Mouse (Mus musculus): ENCODE data around the gene Gimap4. TPM values are rescaled to one million over a fixed set of nuclear protein-coding genes. Genes with fewer than 3 reads are reported as not detected.

Gimap4 gene
- polyA plus RNA-seq, 1 experiment from 2014 or later: 4.2 TPM

GRCm38 (mm10) chr6:48650041-48650440, 34.3 kb upstream of the Gimap4 start:
- no peak for ATAC-seq (ENCODE audit: low FRiP score)
- H3K4me1 ChIP-seq: no peaks in the 10 kb centered on the region
- no peaks in the 10 kb centered on the region for H3K27me3 ChIP-seq
- H3K27ac ChIP-seq: no peak overlapping the region
- 91% methylated on average over 9 of the region's 9 CpGs for WGBS
- no peaks in the 10 kb centered on the region for H3K9me3 ChIP-seq (replicated peaks)
- no peak overlapping the region for H3K9ac ChIP-seq
- H3K4me3 ChIP-seq: no peak overlapping the region
- no peak overlapping the region for H3K4me2 ChIP-seq (replicated peaks)
- no peaks in the 10 kb centered on the region for H3K36me3 ChIP-seq

GRCm38 (mm10) chr6:48658721-48659120, 25.6 kb upstream of the Gimap4 start:
- Histone ChIP-seq H3K4me3 (no peak overlapping the region), H3K27ac (no peak overlapping the region), H3K4me2 (replicated peaks) (no peak overlapping the region), H3K36me3 (no peaks in the 10 kb centered on the region), H3K9me3 (replicated peaks) (no peaks in the 10 kb centered on the region), H3K4me1 (no peaks in the 10 kb centered on the region), H3K9ac (no peak overlapping the region), H3K27me3 (no peaks in the 10 kb centered on the region)
- 84% methylated on average over 5 of the region's 5 CpGs for WGBS
- no peak for ATAC-seq (ENCODE audit: low FRiP score)

GRCm38 (mm10) chr6:48664750-48665149, 19.6 kb upstream of the Gimap4 start:
- 95% methylated on average over 4 of the region's 4 CpGs for WGBS
- Histone ChIP-seq H3K36me3 (no peaks in the 10 kb centered on the region), H3K9me3 (replicated peaks) (no peaks in the 10 kb centered on the region), H3K27ac (no peak overlapping the region), H3K4me1 (no peaks in the 10 kb centered on the region), H3K27me3 (no peaks in the 10 kb centered on the region), H3K4me2 (replicated peaks) (no peak overlapping the region), H3K4me3 (no peak overlapping the region), H3K9ac (no peak overlapping the region)
- ATAC-seq (ENCODE audit: low FRiP score): no peak

- Histone ChIP-seq H3K9ac (no peak overlapping the region), H3K4me2 (replicated peaks) (no peak overlapping the region), H3K4me1 (no peaks in the 10 kb centered on the region), H3K36me3 (no peaks in the 10 kb centered on the region), H3K27ac (no peak overlapping the region), H3K4me3 (no peak overlapping the region), H3K27me3 (no peaks in the 10 kb centered on the region), H3K9me3 (replicated peaks) (no peaks in the 10 kb centered on the region)
- WGBS: 90% methylated on average over 9 of the region's 9 CpGs
- no peak for ATAC-seq (ENCODE audit: low FRiP score)
These were observed 18.9 kb upstream of the Gimap4 start for GRCm38 (mm10) chr6:48665471-48665870.

GRCm38 (mm10) chr6:48666159-48666586, 18.2 kb upstream of the Gimap4 start:
- no peaks in the 10 kb centered on the region for H3K36me3 ChIP-seq
- 63% methylated on average over 7 of the region's 7 CpGs for WGBS
- H3K27ac ChIP-seq: no peak overlapping the region
- no peak for ATAC-seq (ENCODE audit: low FRiP score)
- H3K4me3 ChIP-seq: no peak overlapping the region
- H3K27me3 ChIP-seq: no peaks in the 10 kb centered on the region
- H3K4me2 ChIP-seq (replicated peaks): no peak overlapping the region
- no peaks in the 10 kb centered on the region for H3K9me3 ChIP-seq (replicated peaks)
- H3K9ac ChIP-seq: no peak overlapping the region
- H3K4me1 ChIP-seq: no peaks in the 10 kb centered on the region

- Histone ChIP-seq H3K4me3 (no peak overlapping the region), H3K27ac (no peak overlapping the region), H3K9ac (no peak overlapping the region), H3K4me2 (replicated peaks) (no peak overlapping the region), H3K36me3 (no peaks in the 10 kb centered on the region), H3K9me3 (replicated peaks) (no peaks in the 10 kb centered on the region), H3K27me3 (no peaks in the 10 kb centered on the region), H3K4me1 (no peaks in the 10 kb centered on the region)
- ATAC-seq (ENCODE audit: low FRiP score): no peak
These were observed 16.3 kb upstream of the Gimap4 start for GRCm38 (mm10) chr6:48668022-48668421.

GRCm38 (mm10) chr6:48669446-48669969, 14.8 kb upstream of the Gimap4 start:
- Histone ChIP-seq H3K27ac (no peak overlapping the region), H3K9ac (no peak overlapping the region), H3K9me3 (replicated peaks) (no peaks in the 10 kb centered on the region), H3K4me1 (no peaks in the 10 kb centered on the region), H3K36me3 (no peaks in the 10 kb centered on the region), H3K27me3 (no peaks in the 10 kb centered on the region), H3K4me2 (replicated peaks) (no peak overlapping the region), H3K4me3 (no peak overlapping the region)
- 75% methylated on average over 2 of the region's 2 CpGs for WGBS
- ATAC-seq (ENCODE audit: low FRiP score): no peak

- H3K9ac ChIP-seq: no peak overlapping the region
- 94% methylated on average over 9 of the region's 9 CpGs for WGBS
- no peak for ATAC-seq (ENCODE audit: low FRiP score)
These were observed 9.9 kb upstream of the Gimap4 start for GRCm38 (mm10) chr6:48674291-48675058.

GRCm38 (mm10) chr6:48675400-48675930, 8.9 kb upstream of the Gimap4 start:
- no peak for ATAC-seq (ENCODE audit: low FRiP score)
- Histone ChIP-seq H3K9ac (no peak overlapping the region), H3K9me3 (replicated peaks) (no peaks in the 10 kb centered on the region), H3K27me3 (no peaks in the 10 kb centered on the region), H3K36me3 (no peaks in the 10 kb centered on the region), H3K4me3 (peak overlapping the region; percentile 13; the same call in 1 of the 2 replicates), H3K4me2 (replicated peaks) (peak overlapping the region; percentile 35), H3K4me1 (peaks cover 3% of the 10 kb centered on the region), H3K27ac (no peak overlapping the region)
- 52% methylated on average over 10 of the region's 10 CpGs for WGBS

More at GRCm38 (mm10) chr6:48674291-48675058, 9.9 kb upstream of the Gimap4 start:
- Histone ChIP-seq H3K4me1 (peaks cover 3% of the 10 kb centered on the region), H3K4me2 (replicated peaks) (no peak overlapping the region), H3K27ac (no peak overlapping the region), H3K4me3 (no peak overlapping the region), H3K9me3 (replicated peaks) (no peaks in the 10 kb centered on the region), H3K36me3 (no peaks in the 10 kb centered on the region), H3K27me3 (no peaks in the 10 kb centered on the region)

GRCm38 (mm10) chr6:48675931-48676859, 8.2 kb upstream of the Gimap4 start, which contains the start of gene Gimap9:
TSS of gene Gimap9 (plus strand) at chr6:48676129.
- H3K27ac ChIP-seq: no peak within 1 kb of the TSS
- peaks cover 3% of the 10 kb centered on the region for H3K4me1 ChIP-seq
- peak within 1 kb of the TSS; percentile 13 for H3K4me3 ChIP-seq
- H3K9ac ChIP-seq: no peak within 1 kb of the TSS
- H3K27me3 ChIP-seq: no peaks in the 10 kb centered on the region
- WGBS: 19% methylated on average over 13 of the region's 13 CpGs
- H3K4me2 ChIP-seq (replicated peaks): peak within 1 kb of the TSS; percentile 35
- ATAC-seq (ENCODE audit: low FRiP score): no peak
- no peaks in the 10 kb centered on the region for H3K36me3 ChIP-seq
- H3K9me3 ChIP-seq (replicated peaks): no peaks in the 10 kb centered on the region

- no peak overlapping the region for H3K4me3 ChIP-seq
- peaks cover 3% of the 10 kb centered on the region for H3K4me1 ChIP-seq
- no peak overlapping the region for H3K27ac ChIP-seq
- WGBS: 88% methylated on average over 5 of the region's 5 CpGs
- no peaks in the 10 kb centered on the region for H3K36me3 ChIP-seq
- H3K27me3 ChIP-seq: no peaks in the 10 kb centered on the region
- 0 out of 2 replicates have a peak overlapping the region, but pooled peaks have one; percentile 35 for H3K4me2 ChIP-seq (replicated peaks)
- no peak for ATAC-seq (ENCODE audit: low FRiP score)
- no peaks in the 10 kb centered on the region for H3K9me3 ChIP-seq (replicated peaks)
- no peak overlapping the region for H3K9ac ChIP-seq
These were observed 7.4 kb upstream of the Gimap4 start for GRCm38 (mm10) chr6:48676860-48677415.
